Mouse (Mus musculus) natural killer cell, adult 2 months (primary cell): ENCODE results near the gene D430041D05Rik.

ENCODE experiments used
- DNase-seq, 2 experiments: peaks; one replicate each; pipeline ENCODE4 v3.0.0; 2022; ENCODE audit warnings: low spot score in 2 of 2

D430041D05Rik gene

DNA sequence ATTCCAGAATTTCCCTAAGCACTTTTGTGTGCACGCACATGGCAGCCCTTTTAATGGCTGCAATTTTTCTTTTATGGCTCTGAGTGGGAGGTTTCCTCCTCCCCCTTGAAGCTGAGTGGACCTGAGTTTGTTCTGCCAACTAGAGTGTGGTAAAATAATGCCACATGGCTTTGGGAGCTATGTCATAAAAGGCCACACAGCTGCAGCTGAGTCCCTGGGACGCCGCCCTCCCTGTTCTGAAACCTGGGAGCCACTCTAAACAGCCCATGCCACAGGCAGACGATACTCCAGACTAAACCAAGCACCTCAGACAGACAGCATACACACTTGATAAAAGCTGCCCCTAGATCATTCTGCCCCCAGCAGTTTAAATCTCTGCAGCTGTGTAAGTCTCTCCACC lies 143.8 kb downstream of the D430041D05Rik start:
- DNase-seq = no peak

DNA sequence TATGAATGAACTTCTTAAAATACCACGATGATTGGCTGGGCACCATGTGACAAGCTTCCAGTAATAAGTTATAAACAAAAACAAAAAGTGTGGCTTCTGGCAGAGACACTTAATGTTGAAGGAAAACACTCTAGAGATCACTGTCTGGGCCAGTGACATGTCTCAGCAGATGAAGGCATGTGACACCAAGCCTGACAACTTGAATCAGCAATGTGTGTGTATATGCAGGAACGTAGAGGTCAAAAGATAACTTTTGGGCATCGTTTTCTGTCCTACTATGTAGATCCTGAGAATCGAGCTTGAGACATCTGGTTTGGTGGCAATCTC lies 149.1 kb downstream of the D430041D05Rik start:
- no peak for DNase-seq

DNA sequence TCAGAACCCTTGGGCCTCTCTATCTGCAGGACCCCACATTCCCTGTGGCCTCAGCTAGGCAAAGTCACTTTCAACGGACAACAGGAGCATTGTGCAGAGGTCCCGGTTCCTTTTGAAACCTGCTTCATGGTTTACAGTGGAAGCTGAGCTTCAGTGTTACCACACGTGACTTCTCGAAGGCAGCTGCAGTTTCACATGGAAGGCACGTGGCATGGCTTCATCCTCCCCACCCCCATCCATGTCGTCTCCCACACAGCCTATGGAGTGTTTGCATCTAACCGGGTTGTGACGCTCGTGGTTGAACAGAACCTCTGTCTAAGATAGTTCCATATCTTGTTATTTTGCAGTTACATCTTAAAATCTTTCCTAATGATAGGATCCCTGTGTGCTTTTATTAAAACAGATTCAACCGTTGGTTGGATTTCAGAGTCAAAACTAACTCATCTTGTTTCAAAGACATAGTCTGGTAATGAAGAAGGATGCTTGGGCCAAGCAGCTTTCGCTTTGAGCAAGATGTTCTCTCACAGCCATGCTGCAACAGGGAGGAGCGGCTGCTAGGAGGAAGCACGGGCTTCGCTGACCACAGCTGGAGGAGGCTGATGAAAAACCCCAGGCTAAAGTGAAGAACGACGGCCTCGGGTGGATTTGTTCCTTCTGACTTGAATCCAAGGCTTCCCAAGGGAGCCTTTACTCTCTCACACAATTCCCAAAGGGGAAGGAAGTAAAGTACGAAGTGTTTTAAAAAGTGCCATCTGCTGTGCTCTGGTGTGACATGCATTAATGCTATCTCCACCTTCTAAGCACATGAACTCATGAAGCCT lies 149.7 kb downstream of the D430041D05Rik start:
- no peak for DNase-seq

DNA sequence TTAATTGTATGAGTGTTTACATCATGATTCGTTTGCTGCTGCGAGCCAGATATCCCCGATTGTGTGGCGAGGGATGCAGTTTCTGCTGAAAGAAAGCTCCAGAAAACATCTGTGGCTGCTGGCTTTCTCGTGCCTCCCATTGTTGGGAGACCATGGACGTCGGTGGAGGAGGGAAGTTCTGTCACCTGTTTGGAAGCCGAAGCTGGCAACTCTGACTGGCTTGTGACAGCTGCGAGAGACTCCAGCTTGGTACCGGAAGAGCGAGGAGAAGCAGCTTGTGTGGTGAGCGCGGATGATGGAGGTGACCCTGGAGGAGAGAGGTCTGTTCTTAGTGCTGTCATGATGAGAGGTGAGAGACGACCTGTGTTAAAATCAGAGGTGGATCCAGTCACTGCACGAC lies 154.2 kb downstream of the D430041D05Rik start:
- no peak for DNase-seq

DNA sequence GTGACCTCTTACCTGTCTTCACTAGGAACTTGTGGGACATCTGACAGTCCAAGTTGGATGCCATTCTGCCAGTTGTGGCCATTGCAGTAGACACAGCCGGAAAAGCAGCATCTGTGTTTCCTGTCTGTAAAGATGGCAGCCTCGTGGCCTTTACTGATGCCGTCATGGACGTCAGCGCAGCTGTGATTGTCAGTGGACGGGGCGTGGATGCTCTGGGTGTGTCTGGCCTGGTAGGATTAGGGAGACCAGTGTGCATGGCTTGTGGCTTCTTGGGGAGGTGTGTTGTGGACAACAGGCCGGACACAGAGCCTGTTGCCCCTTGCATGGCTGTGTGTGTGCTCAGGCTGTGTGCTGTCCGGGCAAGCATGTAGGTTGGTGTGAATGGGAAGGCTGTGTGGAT lies 155.9 kb downstream of the D430041D05Rik start:
- no peak for DNase-seq

DNA sequence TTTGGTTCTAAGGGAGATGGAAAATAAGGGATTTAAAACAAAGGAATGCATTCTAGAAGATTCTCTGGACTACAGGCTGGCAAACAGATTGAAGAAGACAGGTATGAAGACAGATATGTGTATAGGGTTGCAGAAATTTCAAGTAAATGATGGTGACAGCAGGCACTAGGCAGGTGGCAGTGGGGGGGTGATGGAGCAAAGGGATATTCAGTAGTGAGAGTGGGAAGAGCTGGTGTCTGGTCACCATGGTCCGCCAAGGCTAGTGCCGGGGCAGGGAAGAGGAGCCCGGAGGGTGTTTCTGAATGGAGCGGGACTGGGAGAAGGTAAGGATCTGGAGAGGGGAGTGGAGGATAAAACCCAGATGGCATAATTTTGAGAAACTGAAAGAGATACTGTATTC lies 157.5 kb downstream of the D430041D05Rik start:
- DNase-seq = no peak

DNA sequence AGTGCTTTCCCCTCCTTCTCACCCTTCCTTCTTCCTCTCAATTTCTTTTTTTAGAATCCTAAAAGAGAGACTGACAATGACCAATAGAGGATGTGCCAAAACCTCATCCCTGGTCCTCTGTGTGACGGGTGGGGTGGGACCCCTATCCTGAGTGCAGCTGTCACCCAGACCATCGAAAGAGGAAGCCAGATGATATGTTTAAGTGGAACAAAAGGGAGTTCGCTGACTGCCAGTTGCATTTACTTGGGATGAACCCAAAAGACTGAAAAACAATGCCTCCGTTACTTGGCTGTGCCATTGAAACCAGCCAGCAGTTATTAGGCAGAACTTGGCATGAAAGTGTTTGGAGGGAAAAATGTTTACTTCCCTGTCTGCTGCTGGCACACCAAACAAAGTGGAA lies 159.2 kb downstream of the D430041D05Rik start:
- no peak for DNase-seq

DNA sequence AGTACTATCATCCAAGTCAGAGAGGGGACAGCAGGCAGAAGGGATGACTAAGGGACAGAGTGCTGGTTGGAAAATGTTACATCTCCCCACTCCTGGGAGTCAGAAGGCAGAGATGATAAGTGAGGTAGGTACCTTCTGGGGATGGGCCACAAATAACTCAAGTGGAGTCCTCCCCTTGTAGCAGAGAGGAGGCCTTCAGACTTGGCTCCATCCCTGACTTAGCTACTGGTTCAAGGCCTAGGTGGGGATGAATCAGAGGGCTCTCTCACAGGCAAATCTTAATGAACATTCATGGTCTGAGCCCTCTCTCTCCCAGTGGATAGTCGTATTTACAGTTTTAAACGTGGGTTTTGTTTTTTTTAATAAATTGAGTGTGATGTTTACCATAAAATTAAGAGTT lies 161.0 kb downstream of the D430041D05Rik start:
- no peak for DNase-seq

DNA sequence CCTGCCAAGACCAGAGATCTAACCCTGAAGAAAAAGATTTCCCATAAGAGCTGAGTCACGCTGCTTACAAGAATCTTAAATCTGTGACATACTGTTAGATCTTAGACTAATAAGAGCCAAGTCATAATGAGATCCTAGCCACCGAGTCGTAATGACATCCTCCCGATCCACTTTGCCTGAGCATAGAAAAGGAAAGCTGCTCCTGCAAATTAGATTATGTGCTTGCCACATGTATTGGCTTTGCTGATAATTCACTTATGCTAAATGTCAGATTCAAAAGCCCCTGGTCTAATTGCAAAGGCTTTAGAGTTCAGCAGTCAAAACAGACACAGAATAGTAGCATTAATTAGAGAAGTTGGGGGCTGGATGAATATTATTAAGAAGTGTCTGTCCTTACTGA lies 164.0 kb downstream of the D430041D05Rik start:
- DNase-seq = no peak

DNA sequence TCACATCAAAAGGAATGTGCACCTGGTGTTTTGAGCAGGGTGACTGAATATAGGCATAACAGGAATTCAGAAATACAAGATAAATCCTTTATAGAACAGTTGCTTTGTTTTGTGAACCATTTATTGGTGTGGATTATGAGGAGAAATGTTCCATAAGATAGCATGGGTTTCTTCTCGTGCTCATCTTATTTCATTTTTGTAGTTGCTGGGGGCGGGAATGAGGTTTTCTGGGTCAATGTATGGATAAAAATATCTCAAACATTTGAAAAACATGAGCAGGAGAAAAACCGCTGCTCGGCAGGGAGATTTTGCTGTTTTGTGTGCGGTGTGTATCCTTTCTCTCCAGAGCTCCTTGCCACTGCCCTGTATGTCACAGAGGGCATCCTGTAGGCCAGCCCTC lies 168.8 kb downstream of the D430041D05Rik start:
- DNase-seq = no peak

DNA sequence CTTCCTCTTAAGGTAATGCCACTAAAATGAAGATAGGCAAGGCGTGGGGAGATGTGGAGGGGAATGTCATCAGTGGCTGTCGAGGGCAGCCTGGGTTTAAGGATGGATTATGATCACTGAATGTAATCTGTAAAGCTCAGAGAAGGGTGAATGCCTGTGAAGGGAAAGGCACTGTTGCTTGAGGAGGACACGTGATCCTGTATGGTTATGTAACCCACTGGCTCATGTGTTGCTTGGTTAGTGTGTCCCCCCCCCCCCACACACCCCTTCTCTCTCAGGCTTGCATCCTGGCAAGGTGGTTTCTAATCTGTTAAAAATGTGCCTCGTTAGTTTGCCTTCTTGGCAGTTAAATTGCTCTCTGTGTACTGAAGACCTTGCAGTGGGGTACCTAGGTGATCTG lies 173.7 kb downstream of the D430041D05Rik start:
- no peak for DNase-seq

DNA sequence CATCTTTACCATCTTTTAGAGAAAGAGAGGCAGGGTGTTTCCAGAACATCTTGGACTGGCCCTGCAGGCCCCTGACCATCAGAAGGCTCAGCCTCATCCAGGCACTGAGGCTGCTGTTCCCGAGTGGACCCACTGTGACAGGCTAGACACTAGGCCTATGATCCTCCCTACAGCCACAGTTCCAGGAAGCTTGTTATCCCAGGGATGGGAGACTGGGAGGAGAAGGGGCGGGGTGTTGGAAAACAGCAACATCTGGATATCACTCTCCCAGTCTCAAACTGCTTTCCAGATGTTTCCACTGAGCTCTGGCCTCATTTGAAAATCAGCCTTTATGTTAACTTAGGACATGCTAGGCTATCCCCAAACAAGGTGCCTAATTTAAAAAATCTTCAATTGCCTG lies 180.4 kb downstream of the D430041D05Rik start:
- DNase-seq = no peak

DNA sequence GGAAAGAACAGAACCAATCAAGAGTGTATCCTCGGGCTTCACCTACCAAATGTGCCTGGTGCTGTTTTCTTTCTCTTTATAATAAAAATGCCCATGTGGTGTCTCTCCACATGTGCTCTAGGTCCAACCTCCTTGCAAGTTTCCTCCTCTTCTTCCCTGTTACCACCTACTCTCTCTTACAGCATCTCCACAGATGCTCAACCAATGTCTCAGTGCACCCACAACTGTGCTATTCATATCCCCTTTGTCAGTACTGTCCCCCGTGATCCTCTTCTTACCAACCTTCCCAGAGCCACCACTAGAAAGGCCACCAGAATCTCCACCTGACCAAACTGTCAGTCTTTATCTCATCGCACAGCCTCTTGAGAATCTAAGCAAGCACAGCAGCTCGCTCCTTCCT lies 184.8 kb downstream of the D430041D05Rik start:
- no peak for DNase-seq

DNA sequence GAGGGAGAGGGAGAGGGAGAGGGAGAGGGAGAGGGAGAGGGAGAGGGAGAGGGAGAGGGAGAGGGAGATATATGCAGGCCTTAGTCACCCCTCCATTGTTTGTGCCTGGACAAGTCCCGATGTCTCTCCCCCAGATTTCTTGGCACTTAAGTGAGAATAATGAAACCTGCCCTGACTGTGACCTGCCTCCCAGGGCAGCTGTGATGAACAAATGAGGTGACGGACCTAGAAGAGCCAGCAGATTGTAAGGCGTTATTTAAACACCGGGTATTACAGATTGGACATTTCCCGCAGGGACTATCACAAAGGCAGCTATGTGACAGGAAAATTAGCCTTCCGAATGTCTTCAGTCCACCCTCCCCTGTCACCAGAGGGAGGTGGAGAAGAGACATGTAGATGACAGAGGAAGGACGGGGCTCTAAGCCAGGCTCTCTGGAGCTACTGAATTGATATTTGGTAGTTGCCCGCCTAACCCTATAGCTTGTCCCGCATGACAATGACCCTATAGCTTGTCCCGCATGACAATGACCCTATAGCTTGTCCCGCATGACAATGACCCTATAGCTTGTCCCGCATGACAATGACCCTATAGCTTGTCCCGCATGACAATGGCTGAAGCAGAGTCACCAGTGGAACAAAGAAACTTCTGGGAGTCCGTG lies 191.0 kb downstream of the D430041D05Rik start:
- no peak for DNase-seq

DNA sequence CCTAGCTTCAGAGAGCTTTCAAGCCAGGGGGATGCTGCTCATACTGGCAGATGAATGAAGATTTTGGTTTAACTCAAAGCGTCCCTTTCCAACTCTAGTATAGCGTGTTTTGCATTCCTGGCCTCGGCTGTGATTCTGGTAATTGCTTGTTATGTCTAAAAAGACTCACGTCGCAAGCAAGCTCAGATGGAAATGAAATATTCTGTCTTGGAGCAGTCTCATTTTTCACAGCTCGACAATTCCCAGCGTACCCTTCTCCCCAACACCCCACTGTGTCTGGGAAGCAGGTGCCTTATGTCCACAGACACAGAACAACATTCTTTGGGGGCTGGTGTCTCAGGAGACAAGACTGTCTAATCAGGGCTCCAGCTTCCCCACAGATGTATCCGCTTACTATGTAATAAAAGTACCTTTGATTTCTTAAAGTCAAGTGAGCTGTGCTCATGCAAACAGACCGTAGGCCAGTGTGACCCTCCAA lies 192.2 kb downstream of the D430041D05Rik start:
- no peak for DNase-seq

DNA sequence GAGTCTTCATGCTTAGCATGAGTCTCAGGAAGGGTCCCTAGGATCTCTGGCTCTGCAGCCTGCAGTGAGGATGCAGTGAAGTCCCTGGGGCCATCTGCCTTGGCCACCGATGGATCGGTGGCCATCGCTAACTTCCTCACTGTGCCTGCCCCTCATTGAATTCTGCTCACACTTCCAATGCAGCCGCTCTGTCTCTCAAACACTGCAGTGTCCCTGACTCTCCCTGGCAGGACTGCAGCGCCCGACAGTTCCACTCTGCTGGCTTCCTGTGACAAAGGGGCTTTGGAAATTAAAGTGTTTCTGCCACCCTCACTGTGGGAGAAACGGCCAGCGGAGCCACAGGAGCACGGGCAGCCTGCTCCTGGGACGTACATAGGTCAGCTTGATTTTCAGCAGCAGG lies 192.7 kb downstream of the D430041D05Rik start:
- no peak for DNase-seq

DNA sequence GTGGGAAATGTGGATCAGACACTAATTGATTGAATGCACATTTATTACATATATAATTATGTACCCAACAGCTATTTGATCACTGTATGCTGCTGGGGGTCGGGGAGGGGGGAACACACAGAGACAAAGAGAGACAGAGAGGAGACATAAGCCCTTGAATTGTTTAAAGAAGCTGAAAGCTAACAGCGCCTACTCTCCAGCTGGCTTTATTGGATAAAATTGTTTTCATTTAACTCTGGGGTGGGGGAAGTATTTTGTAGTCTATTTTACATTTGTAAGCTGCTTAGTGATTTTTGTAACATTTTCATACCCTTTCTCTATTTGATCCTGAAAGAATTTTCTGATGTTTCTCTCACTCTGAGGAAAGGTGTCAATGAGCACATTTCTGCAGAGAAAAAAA lies 201.4 kb downstream of the D430041D05Rik start:
- no peak for DNase-seq

DNA sequence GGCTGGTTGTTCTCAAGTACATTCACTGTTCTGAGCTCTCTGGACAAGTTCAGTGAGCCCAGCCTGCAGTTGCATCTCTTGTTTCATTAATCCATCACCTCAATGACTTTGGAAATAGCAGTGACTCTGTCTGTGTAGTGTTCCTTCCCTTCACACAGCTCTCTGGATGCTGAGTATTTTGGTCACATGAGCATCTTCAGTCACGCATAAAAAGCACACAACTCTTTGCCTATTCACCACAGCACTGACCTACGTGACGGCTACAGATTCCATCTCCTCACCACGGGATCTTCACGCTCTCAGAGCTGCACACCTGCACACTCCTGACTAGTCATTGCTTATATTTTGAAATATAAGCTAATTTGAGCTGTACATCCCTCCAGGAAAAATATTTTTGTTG lies 202.4 kb downstream of the D430041D05Rik start:
- no peak for DNase-seq

DNA sequence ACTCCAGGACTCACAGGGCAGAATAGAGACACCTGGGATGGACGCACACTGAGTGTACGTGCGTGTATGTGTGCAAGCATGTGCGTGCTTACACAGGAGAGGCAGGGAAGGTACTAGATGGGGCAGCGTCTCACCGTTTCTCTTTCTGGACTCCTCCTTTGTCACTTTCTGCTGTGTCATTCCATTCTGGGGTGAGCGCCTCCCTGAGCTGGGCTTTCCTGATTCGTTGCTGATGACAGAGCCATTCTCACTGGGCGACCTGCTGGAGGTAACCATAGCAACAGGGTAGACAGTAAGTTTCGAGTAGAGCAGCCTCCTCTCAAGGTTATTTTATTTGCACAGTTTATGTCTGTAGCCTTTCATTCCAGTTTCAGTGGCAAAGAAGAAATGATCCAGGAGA lies 202.9 kb downstream of the D430041D05Rik start:
- no peak for DNase-seq

DNA sequence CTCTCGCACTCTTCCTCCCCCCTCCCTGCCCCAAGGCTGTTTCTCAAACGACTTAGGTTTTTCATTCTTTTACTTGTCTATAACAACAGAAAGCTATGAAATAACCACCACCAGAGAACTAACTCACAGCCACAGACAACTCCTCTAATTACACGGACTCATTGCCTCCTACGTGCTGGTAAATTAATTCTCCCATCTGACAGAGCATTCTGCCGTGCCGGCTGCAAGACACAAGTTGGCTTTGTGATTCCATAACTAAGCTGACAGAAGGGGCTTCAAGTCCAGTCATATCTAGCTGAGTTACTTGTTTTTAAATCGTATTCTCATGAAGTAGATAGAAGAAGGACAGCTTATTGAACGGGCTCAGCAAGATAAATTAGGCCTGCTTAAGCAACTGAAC lies 205.2 kb downstream of the D430041D05Rik start:
- DNase-seq = no peak

DNA sequence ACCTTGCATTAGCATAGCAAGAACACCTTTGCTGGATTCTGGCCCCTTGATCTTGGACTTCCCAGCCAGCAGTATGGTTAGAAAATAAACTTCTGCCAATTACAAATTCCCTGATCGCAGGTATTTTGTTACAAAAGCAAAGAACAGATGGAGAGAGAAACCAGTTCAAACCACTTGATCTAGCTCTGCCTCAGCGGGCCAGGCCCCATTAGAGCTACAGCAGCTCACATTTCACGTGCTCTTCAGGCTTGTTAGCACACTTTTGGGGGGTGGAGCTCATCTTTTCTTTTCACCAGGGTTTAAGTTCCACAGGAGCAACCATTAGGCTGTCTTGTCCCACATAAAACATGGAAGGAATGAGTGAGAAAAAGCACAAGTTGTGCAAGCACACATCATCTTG lies 210.6 kb downstream of the D430041D05Rik start:
- no peak for DNase-seq

DNA sequence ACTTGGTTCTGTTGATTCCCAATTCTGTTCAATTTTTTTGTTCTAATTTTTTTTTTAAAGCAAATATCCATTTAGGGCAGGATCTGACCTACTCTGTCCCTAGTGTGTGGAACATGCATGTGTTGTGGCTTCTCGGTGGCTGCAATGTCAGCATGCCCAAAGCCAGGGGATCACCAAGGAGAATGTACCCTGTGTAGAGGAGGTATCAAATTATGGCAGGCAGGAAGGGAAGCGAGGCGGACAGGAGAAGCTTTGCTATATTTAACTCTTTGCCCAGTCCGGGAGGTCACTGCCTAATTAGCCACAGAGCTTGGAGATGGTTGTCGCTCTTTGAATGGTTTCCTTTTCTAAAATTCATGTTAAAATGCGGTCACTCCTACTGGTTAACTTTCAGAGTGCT lies 212.6 kb downstream of the D430041D05Rik start:
- no peak for DNase-seq

DNA sequence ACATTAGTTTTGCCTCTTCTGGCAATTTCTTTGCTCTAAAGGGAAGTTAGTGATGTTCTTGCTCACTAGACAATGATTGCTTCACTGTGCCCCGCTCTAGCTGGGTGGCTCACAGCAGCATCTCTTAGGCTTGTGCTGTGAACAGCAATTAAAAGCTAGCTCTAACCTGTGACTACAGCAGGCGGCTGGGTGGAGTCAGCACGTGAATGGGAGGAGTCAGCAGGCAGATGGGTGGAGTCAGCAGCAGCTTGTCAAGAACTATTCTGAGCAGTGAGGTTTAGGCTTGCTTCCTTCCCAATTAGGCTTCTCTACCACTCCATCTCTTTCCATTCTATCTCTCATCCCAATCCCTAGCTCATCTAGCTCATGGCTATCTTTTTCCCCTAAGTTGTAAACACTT lies 213.5 kb downstream of the D430041D05Rik start:
- DNase-seq = no peak
